Mouse (Mus musculus): Measurements from ENCODE around the gene Klhdc2.
A peak's percentile ranks its signal among the peaks of the same experiment; 100 is the strongest.

Klhdc2 gene

DNA sequence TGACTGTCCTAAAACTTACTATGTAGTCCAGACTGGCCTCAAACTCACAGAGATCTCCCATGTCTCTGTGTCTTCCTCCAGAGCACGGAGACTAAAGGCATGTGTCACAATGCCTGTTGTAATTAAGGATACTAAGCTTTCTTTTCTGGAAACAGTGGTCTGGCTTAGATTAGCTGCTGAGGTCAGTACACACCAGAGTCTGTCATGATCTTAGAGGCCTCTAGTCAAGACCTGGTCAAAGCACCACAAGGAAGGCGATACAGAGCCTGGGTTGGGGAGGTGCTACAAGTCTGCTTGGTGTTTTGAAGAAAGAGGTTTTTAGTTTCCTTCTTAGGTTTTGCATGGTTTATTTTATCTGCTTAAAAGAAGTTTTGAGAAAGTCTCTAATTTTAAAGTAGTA is 3.9 kb downstream of the Klhdc2 start:
- no peak for DNase-seq (ENCODE audit: low spot score in 2 of 2)

GRCm38 (mm10) chr12:69302171-69302570 is 5.7 kb downstream of the Klhdc2 start:
- DNase-seq (ENCODE audit: low spot score in 2 of 2) = no peak

GRCm38 (mm10) chr12:69304051-69304450 is 7.6 kb downstream of the Klhdc2 start:
- DNase-seq (ENCODE audit: low spot score in 2 of 2) = no peak

GRCm38 (mm10) chr12:69306333-69306732 is 9.9 kb downstream of the Klhdc2 start:
- no peak for DNase-seq (ENCODE audit: low spot score in 2 of 2)

DNA sequence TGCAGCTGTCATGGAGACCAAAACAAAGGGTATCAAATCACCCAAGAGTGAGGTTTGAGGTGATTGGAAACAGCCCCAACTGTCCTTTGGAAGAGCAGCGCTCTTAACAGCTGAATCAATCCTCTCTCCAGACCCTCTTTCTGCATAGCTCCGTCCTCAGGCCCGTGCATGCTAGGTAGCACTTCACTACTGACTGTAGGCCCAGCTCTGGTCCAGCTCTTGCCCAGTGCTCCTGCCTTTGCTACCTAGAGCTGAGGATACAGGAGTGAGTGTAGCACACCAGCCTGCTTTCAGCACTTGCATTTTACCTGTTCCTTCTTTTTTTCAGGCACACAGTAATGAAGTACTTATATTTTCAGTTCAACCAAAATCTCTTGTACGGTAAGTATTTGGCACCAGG is 13.2 kb downstream of the Klhdc2 start:
- DNase-seq (ENCODE audit: low spot score in 2 of 2) = no peak

DNA sequence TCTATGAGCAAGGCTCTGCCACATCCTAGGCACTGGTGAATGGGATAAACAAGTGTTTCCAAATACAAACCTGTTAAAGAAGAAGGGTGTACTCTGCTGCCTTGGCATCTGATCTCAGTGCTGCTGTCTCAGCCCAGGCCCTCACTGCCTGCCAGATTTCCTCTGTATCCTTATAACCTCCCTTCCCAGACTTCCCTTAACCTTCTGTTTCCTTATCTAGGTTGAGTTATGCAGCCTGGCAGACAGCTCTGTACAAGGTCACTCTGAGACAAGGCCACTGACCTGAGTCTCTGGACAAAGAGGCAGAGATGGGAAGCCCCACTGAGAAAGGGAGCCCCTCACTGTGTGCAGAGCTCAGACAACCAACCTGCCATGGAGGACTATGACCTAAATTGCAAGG is 21.9 kb downstream of the Klhdc2 start:
- DNase-seq (ENCODE audit: low spot score in 2 of 2) = no peak

- DNase-seq (ENCODE audit: low spot score in 2 of 2) = no peak
Observed at GRCm38 (mm10) chr12:69331187-69331586, 34.7 kb downstream of the Klhdc2 start.

DNA sequence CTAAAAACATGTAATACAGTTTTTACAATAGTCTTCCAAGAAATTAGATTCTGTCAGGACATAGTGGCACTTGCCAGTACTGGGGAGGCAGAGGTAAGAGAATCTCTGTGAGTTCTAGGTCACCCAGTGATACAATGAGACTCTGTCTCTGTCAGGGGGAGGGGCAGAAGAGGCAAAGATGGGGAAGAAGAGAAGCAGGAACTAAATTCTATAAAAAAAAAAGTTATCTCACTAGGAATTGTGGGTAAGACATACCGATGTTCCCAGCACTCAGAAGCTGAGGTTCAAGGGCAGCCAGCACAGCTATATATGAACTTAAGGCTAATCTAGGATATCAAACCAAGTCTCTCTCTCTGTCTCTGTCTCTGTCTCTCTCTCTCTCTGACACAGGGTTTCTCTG is 35.7 kb downstream of the Klhdc2 start:
- no peak for DNase-seq (ENCODE audit: low spot score in 2 of 2)

GRCm38 (mm10) chr12:69333547-69333946 is 37.1 kb downstream of the Klhdc2 start:
- peak; percentile 9 to 13 for DNase-seq (ENCODE audit: low spot score in 2 of 2)

DNA sequence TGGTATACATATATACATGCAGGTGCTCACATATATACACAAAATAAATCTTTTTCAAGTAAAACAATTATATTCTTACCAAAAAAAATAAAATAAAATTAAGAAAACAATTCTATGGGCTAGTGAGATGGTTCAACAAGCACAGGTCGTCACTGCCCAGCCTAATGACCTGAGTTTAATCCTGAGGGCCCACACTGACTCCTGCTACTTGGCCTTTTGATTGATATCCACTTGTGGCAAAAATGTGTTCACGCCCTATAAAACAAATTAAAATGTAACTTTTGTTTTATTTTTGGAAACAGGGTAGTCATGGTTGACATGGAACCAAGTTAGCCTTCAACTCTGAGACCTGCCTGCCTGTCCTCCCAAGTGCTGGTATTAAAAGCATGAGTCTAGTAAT is 53.4 kb downstream of the Klhdc2 start:
- no peak for DNase-seq (ENCODE audit: low spot score in 2 of 2)

DNA sequence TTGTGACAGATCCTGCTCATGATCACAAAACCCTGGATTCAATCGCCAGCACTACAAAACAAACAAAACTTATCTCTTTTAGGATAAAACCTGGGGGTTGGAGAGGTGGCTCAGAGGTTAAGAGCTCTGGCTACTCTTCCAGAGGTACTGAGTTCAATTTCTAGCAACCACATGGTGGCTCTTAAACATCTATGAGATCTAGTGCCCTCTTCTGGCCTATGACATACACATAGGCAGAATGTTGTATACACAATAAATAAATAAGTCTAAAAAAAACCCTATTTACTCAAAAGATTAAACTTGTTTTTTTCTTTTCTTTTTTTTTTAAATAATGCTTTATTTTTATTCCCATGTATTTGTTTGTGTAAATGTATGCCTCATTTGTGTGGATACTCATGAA is 55.2 kb downstream of the Klhdc2 start:
- DNase-seq (ENCODE audit: low spot score in 2 of 2) = no peak

GRCm38 (mm10) chr12:69356546-69357299 is 60.2 kb downstream of the Klhdc2 start, which contains the start of gene Nemf:
Nemf (minus strand) TSS chr12:69357165.
- peak; percentile 79 to 85 for DNase-seq (ENCODE audit: low spot score in 2 of 2)

DNA sequence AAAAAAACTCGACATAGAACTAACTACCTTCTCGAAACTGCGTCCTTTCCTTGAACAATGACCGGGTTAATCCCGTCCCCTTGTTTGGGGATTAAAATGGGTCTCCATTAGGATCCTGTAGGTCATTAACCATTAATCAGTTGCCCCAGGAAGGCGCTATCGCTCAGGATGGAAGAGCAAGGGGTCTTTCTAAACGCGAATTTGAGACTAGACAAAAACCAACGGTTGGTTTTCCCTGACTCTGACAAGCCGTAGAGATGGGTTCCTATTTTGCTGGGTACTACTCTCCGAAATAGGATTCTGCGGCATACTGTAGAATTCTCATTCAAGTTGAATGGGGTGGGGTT is 60.8 kb downstream of the Klhdc2 start:
- DNase-seq (ENCODE audit: low spot score in 2 of 2) = no peak
